Mouse (Mus musculus): Measurements from ENCODE around the gene Gm3072. TPM values are rescaled to one million over a fixed set of nuclear protein-coding genes. Genes with fewer than 3 reads are reported as not detected.
"Not testable (repeated sequence)": the region's sequence is repeated elsewhere in the genome, so short reads cannot be mapped to it uniquely, and the experiment has no call there.

Gene Gm3072
- not detected in 2 replicates for polyA plus RNA-seq (2014; fragmentation: Nextera tagmentation; extraction: Ambion mirVana)

DNA sequence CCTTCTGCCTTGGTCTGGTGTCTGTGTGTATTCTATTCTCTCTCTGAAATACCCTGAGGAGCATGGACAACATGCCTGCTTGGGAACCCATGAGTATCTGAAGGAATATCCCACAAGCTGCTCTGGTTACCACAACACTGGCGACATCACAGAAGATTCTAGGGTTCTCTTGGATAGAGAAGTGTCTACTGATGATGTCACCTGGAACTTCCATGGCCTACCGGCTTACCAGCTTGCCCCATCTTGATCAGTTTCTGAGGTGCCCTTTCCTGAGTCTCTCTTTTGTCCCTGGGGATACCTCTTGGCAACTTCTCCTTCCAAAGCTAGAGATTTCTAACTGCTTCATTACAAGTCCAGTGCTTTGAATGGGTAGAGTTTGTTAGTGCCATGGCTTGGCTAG lies at the start of gene Gm3072:
Gm3072 (minus strand) TSS at position 101 of the 400 bp plus-strand sequence.
- not testable (repeated sequence) for ATAC-seq (ENCODE audit: insufficient number of reproducible peaks, insufficient read depth, low FRiP score, low read depth)
- WGBS: 81% methylated on average over 1 of the region's 2 CpGs

DNA sequence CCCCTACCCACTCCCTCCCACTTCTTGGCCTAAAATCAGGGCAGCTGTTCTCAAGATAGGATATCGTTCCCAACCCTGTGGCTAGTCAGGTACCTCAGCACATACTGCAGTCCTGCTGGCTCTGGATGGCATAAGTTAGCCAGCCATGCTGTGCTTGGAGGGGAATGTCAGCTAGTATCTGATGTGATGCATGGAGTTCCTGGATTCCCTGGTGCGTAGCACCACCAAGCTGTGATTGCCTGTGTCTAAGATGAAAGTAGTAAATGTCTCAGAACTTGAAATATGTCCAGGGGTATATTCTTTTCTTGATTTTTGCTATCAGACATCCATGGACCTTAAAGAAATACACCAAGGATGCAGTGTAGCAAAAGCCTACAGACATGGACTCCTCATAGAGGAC lies 23.8 kb upstream of the Gm3072 start:
- not testable (repeated sequence) for H3K36me3 ChIP-seq (ENCODE audit: control insufficient read depth, insufficient read depth, low read length); ATAC-seq (ENCODE audit: insufficient number of reproducible peaks, insufficient read depth, low FRiP score, low read depth); H3K9me3 ChIP-seq (ENCODE audit: control insufficient read depth, low read depth, low read length); H3K4me2 ChIP-seq (replicated peaks; ENCODE audit: low read depth, low read length); H3K4me1 ChIP-seq (ENCODE audit: control insufficient read depth, insufficient read depth, low read length); H3K9ac ChIP-seq (replicated peaks; ENCODE audit: low read depth, low read length); H3K27me3 ChIP-seq (ENCODE audit: control insufficient read depth, insufficient read depth, low read length); H3K27ac ChIP-seq (ENCODE audit: low read length); H3K4me3 ChIP-seq (ENCODE audit: low read depth, low read length)
- WGBS: 84% methylated on average over 2 of the region's 2 CpGs

More for the DNA sequence above, at the start of gene Gm3072:
- H3K9ac ChIP-seq (replicated peaks; ENCODE audit: low read depth, low read length); H3K4me3 ChIP-seq (ENCODE audit: low read depth, low read length); H3K27ac ChIP-seq (ENCODE audit: low read length); H3K4me2 ChIP-seq (replicated peaks; ENCODE audit: low read depth, low read length); H3K36me3 ChIP-seq (ENCODE audit: control insufficient read depth, insufficient read depth, low read length); H3K4me1 ChIP-seq (ENCODE audit: control insufficient read depth, insufficient read depth, low read length); H3K9me3 ChIP-seq (ENCODE audit: control insufficient read depth, low read depth, low read length); H3K27me3 ChIP-seq (ENCODE audit: control insufficient read depth, insufficient read depth, low read length): not testable (repeated sequence)

DNA sequence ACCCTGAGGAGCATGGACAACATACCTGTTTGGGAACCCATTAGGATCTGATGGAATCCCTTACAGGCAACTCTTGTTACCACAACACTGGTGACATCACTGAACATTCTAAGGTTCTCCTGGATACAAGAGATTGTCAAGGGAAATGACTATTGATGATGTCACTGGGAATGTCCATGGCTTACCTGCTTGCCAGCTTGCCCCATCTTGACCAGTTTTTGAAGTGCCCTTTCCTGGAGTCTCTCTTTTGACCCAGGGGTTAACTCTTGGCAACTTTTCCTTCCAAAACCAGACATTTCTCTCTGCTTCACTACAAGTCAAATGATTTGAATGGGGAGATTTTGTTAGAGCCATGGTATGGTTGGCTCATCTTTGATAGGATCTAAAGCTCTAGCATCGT lies 22.0 kb upstream of the Gm3072 start, which contains the start of gene Gm3676:
Gm3676 (minus strand) TSS at position 101 of the 400 bp plus-strand sequence.
- H3K9me3 ChIP-seq (ENCODE audit: control insufficient read depth, low read depth, low read length); H3K36me3 ChIP-seq (ENCODE audit: control insufficient read depth, insufficient read depth, low read length); H3K4me1 ChIP-seq (ENCODE audit: control insufficient read depth, insufficient read depth, low read length); ATAC-seq (ENCODE audit: insufficient number of reproducible peaks, insufficient read depth, low FRiP score, low read depth); H3K4me3 ChIP-seq (ENCODE audit: low read depth, low read length); H3K27ac ChIP-seq (ENCODE audit: low read length); H3K27me3 ChIP-seq (ENCODE audit: control insufficient read depth, insufficient read depth, low read length); H3K9ac ChIP-seq (replicated peaks; ENCODE audit: low read depth, low read length); H3K4me2 ChIP-seq (replicated peaks; ENCODE audit: low read depth, low read length): not testable (repeated sequence)
- WGBS: no CpG with 5 or more reads among the region's 1 CpGs

DNA sequence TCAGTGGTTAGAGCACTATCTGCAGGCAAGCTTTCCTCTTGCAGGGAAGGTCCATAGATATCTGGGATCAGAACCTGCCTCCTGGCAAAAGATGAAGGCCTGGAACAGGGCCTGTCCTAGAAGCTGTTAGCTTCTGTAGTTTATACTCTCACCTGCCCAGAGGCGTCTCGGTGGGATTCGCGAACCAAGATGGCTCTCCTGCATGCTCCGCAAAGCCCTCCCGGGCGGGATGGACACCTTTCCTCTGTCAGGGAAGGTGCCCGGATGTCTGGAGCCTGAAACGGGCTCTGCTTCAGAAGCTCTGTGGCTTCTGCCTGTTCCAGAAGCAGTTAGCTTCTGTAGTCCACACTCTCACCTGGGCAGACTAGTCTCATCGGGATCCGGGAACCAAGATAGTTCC lies 5.7 kb upstream of the Gm3072 start:
- H3K36me3 ChIP-seq (ENCODE audit: control insufficient read depth, insufficient read depth, low read length); H3K4me3 ChIP-seq (ENCODE audit: low read depth, low read length); H3K4me2 ChIP-seq (replicated peaks; ENCODE audit: low read depth, low read length); ATAC-seq (ENCODE audit: insufficient number of reproducible peaks, insufficient read depth, low FRiP score, low read depth); H3K9me3 ChIP-seq (ENCODE audit: control insufficient read depth, low read depth, low read length); H3K27me3 ChIP-seq (ENCODE audit: control insufficient read depth, insufficient read depth, low read length); H3K4me1 ChIP-seq (ENCODE audit: control insufficient read depth, insufficient read depth, low read length); H3K27ac ChIP-seq (ENCODE audit: low read length); H3K9ac ChIP-seq (replicated peaks; ENCODE audit: low read depth, low read length): not testable (repeated sequence)
- 95% methylated on average over 9 of the region's 11 CpGs for WGBS

DNA sequence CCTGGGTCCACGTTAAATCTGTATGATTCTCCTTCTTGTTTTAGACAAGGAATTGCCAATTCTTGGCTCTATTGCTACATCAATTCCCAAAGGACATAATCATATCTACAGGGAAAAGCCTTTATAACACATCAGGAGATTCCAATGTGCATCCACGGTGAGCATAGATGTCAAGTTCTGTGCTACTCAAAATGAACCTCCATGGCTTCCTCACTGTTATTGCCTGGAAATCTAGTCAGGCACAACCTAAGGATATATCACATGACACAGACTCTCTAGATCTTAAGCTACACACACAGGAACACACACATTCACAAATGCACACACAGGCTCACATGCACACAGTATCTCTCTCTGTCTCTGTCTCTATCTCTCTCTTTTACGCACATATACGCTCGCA lies 1.9 kb downstream of the Gm3072 start:
- H3K4me3 ChIP-seq (ENCODE audit: low read depth, low read length); H3K9ac ChIP-seq (replicated peaks; ENCODE audit: low read depth, low read length); H3K9me3 ChIP-seq (ENCODE audit: control insufficient read depth, low read depth, low read length); H3K27ac ChIP-seq (ENCODE audit: low read length); H3K27me3 ChIP-seq (ENCODE audit: control insufficient read depth, insufficient read depth, low read length); H3K4me1 ChIP-seq (ENCODE audit: control insufficient read depth, insufficient read depth, low read length); H3K4me2 ChIP-seq (replicated peaks; ENCODE audit: low read depth, low read length); ATAC-seq (ENCODE audit: insufficient number of reproducible peaks, insufficient read depth, low FRiP score, low read depth); H3K36me3 ChIP-seq (ENCODE audit: control insufficient read depth, insufficient read depth, low read length): not testable (repeated sequence)
- WGBS: 93% methylated on average over 4 of the region's 5 CpGs

DNA sequence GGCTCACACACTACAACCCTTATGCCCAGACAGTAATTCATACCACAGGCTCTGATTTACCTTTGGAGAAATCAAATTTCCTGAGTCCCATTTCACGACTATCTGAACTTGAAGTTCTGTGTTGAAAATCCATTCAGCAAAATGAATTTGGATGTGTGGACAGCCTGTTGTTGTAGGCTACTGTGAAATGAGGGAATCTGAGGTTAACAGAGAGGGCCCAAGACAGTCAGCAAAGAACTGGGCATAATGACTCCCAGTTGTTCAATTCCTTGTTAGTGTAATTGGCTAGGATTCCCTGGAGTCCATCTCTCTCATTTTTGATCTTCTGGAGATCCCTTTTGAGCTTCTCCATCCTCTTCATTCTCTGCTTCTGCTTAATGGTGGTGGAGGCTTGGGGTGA lies 13.7 kb downstream of the Gm3072 start:
- H3K27me3 ChIP-seq (ENCODE audit: control insufficient read depth, insufficient read depth, low read length); H3K4me3 ChIP-seq (ENCODE audit: low read depth, low read length); H3K36me3 ChIP-seq (ENCODE audit: control insufficient read depth, insufficient read depth, low read length); H3K4me2 ChIP-seq (replicated peaks; ENCODE audit: low read depth, low read length); H3K9me3 ChIP-seq (ENCODE audit: control insufficient read depth, low read depth, low read length); H3K4me1 ChIP-seq (ENCODE audit: control insufficient read depth, insufficient read depth, low read length); ATAC-seq (ENCODE audit: insufficient number of reproducible peaks, insufficient read depth, low FRiP score, low read depth); H3K27ac ChIP-seq (ENCODE audit: low read length); H3K9ac ChIP-seq (replicated peaks; ENCODE audit: low read depth, low read length): not testable (repeated sequence)
- WGBS: 85% methylated on average over 1 of the region's 1 CpGs

DNA sequence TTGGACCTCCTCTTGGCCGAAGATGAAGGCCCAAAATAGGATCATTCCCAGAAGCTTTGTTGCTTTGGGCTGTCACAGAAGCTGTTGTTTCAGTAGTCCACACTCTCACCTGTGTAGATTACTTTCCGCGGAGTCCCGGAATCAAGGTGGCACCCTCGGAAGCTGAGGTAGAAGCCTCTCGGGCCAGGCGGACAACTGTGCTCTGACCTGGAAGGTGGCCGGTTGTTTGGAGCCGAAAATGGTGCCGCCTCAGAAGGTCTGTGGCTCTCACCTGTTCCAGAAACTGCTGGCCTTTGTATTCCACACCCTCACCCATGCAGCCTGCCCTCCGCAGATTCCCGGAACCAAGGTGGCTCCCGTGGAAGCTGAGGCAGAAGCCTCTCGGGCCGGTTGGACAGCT lies 23.5 kb downstream of the Gm3072 start:
- not testable (repeated sequence) for H3K36me3 ChIP-seq (ENCODE audit: control insufficient read depth, insufficient read depth, low read length); H3K27ac ChIP-seq (ENCODE audit: low read length); H3K4me1 ChIP-seq (ENCODE audit: control insufficient read depth, insufficient read depth, low read length); ATAC-seq (ENCODE audit: insufficient number of reproducible peaks, insufficient read depth, low FRiP score, low read depth); H3K4me2 ChIP-seq (replicated peaks; ENCODE audit: low read depth, low read length); H3K27me3 ChIP-seq (ENCODE audit: control insufficient read depth, insufficient read depth, low read length); H3K9me3 ChIP-seq (ENCODE audit: control insufficient read depth, low read depth, low read length); H3K9ac ChIP-seq (replicated peaks; ENCODE audit: low read depth, low read length); H3K4me3 ChIP-seq (ENCODE audit: low read depth, low read length)
- WGBS: 94% methylated on average over 15 of the region's 15 CpGs

DNA sequence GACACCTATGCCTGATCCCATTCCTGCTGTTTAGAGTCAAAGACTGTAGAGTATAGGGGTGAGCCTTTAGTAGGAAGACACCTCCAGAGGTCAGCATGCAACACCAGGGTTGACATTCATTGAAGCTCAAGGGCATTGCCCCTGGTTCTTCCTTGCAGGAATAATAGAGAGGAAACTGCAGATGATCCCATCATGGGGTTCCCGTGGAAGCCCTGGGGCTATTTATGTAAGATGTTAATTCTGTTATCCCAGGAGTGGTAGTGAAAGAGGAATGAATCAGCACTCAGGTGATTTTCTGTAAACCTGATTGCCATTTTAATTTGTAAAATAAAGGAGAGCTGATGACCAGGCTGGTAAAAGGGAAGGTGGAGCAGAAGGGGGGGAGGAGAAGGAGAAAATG lies 38.1 kb downstream of the Gm3072 start:
- not testable (repeated sequence) for H3K4me1 ChIP-seq (ENCODE audit: control insufficient read depth, insufficient read depth, low read length); ATAC-seq (ENCODE audit: insufficient number of reproducible peaks, insufficient read depth, low FRiP score, low read depth); H3K4me3 ChIP-seq (ENCODE audit: low read depth, low read length); H3K36me3 ChIP-seq (ENCODE audit: control insufficient read depth, insufficient read depth, low read length); H3K27me3 ChIP-seq (ENCODE audit: control insufficient read depth, insufficient read depth, low read length); H3K9ac ChIP-seq (replicated peaks; ENCODE audit: low read depth, low read length); H3K27ac ChIP-seq (ENCODE audit: low read length); H3K9me3 ChIP-seq (ENCODE audit: control insufficient read depth, low read depth, low read length); H3K4me2 ChIP-seq (replicated peaks; ENCODE audit: low read depth, low read length)
- 73% methylated on average over 1 of the region's 1 CpGs for WGBS

DNA sequence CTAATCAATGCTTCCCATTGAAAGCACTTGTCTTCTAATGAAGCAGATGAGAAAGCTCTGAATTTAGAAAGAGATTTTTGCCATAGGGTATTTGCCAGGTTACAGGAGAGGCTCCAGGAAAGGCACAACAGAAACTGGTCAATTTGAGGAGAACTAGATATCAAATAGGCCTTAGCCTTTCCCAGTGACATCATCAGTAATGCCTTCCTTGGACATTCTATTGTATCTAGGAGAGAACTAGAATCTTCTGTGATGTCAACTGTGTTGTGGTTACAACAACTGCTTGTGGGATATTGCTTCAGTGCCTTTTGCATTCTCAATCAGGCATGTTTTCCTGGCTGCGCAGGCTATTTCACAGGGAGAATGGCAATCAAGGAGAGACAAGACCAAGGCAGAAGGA lies 51.5 kb downstream of the Gm3072 start, which contains the start of gene 1700049E17Rik2:
1700049E17Rik2 (plus strand) TSS at position 301 of the 400 bp plus-strand sequence.
- H3K27me3 ChIP-seq (ENCODE audit: control insufficient read depth, insufficient read depth, low read length); H3K9me3 ChIP-seq (ENCODE audit: control insufficient read depth, low read depth, low read length); H3K4me1 ChIP-seq (ENCODE audit: control insufficient read depth, insufficient read depth, low read length); H3K27ac ChIP-seq (ENCODE audit: low read length); H3K4me2 ChIP-seq (replicated peaks; ENCODE audit: low read depth, low read length); H3K4me3 ChIP-seq (ENCODE audit: low read depth, low read length); H3K9ac ChIP-seq (replicated peaks; ENCODE audit: low read depth, low read length); H3K36me3 ChIP-seq (ENCODE audit: control insufficient read depth, insufficient read depth, low read length); ATAC-seq (ENCODE audit: insufficient number of reproducible peaks, insufficient read depth, low FRiP score, low read depth): not testable (repeated sequence)
- no CpG with 5 or more reads among the region's 1 CpGs for WGBS
